Mouse (Mus musculus) stomach, embryonic 16.5 days (tissue): Measurements from ENCODE around the gene Ncapg. TPM values are rescaled to one million over a fixed set of nuclear protein-coding genes. Genes with fewer than 3 reads are reported as not detected.
A peak's percentile ranks its signal among the peaks of the same experiment; 100 is the strongest.
"Not testable (repeated sequence)": the region's sequence is repeated elsewhere in the genome, so short reads cannot be mapped to it uniquely, and the experiment has no call there.

Source experiments
- ATAC-seq: fragments of 200-750 bp; cut with Nextera tagmentation; 2 replicates; pipeline ENCODE4 v1.8.0; 2017; ENCODE audit warnings: moderate number of reproducible peaks, moderate TSS enrichment; ENCODE audit not compliant: insufficient read depth, low FRiP score
- H3K27ac ChIP-seq: fragments of 300-500 bp; sonication (generic); 2 replicates; pipeline ENCODE4 v1.5.1; 2014; ENCODE audit warnings: low read length
- H3K27me3 ChIP-seq: fragments of 300-500 bp; sonication (generic); 2 replicates; pipeline ENCODE4 v1.6.1; 2014; ENCODE audit warnings: low read length, control low read depth, mixed read lengths; ENCODE audit not compliant: control insufficient read depth, insufficient read depth
- H3K36me3 ChIP-seq: fragments of 300-500 bp; sonication (generic); 2 replicates; pipeline ENCODE4 v1.6.1; 2014; ENCODE audit warnings: low read length; ENCODE audit not compliant: control insufficient read depth, insufficient read depth
- H3K4me1 ChIP-seq: fragments of 300-500 bp; sonication (generic); 2 replicates; pipeline ENCODE4 v1.6.1; 2014; ENCODE audit warnings: low read length, control low read depth, mixed read lengths; ENCODE audit not compliant: control insufficient read depth, insufficient read depth
- H3K4me2 ChIP-seq: fragments of 300-500 bp; sonication (generic); 2 replicates; pipeline ENCODE4 v1.6.1; 2014; ENCODE audit warnings: low read depth, low read length, mixed read lengths
- H3K4me3 ChIP-seq: fragments of 300-500 bp; sonication (generic); replicated peaks from 2 replicates; pipeline ENCODE4 v1.5.1; 2014; ENCODE audit warnings: mild to moderate bottlenecking, low read length
- H3K9ac ChIP-seq: fragments of 300-500 bp; sonication (generic); 2 replicates; pipeline ENCODE4 v1.6.1; 2014; ENCODE audit warnings: low read length
- H3K9me3 ChIP-seq: fragments of 300-500 bp; sonication (generic); replicated peaks from 2 replicates; pipeline ENCODE4 v1.6.1; 2016; ENCODE audit warnings: low read length, control low read depth; ENCODE audit not compliant: control insufficient read depth
- WGBS: fragments of 180-500 bp; shearing (Covaris S2); extraction: QIAGEN DNeasy Blood & Tissue Kit; methylation state at CpG from one replicate; pipeline ENCODE4 v1.1.7; 2014; 5-methylcytosine and 5-hydroxymethylcytosine counted together
- polyA plus RNA-seq: library from polyadenylated mRNA; unstranded; fragments of >200 nt; fragmentation: Nextera tagmentation; extraction: Ambion mirVana; gene quantifications from 2 replicates; pipeline ENCODE4 v1.2.1, GENCODE M21; 2015

The Ncapg gene
- polyA plus RNA-seq, 1 experiment from 2014 or later: 44.2 TPM

GRCm38 (mm10) chr5:45658406-45658805, 11.3 kb upstream of the Ncapg start:
- H3K4me3 ChIP-seq, H3K36me3 ChIP-seq, H3K4me1 ChIP-seq, H3K27ac ChIP-seq, H3K9me3 ChIP-seq, H3K9ac ChIP-seq, H3K27me3 ChIP-seq, H3K4me2 ChIP-seq, ATAC-seq: not testable (repeated sequence)
- WGBS: 95% methylated on average over 13 of the region's 13 CpGs

DNA sequence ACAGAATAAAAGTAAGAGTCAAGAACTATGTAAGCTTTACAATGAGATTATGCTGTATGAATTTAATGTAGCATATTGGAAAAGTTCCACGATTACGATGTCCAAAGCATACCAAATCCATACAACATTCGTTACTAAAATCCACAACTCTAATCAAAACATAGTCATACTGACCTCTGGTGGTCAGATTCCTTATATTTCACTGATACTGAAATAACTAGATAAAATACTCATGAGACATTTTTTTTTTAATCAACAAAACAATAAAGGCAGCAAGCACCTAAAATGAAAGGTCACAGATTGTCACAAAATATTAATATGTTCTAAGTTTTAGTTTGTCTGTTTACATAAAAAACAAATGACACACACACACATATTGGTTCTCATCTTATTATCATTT, 1.4 kb upstream of the Ncapg start:
- Histone ChIP-seq H3K4me1 (peaks cover 12% of the 10 kb centered on the region), H3K4me3 (no peak overlapping the region), H3K27me3 (no peaks in the 10 kb centered on the region), H3K36me3 (no peaks in the 10 kb centered on the region), H3K4me2 (peak overlapping the region; percentile 76), H3K9me3 (no peaks in the 10 kb centered on the region), H3K27ac (no peak overlapping the region), H3K9ac (no peak overlapping the region)
- ATAC-seq: no peak
- 18% methylated on average over 3 of the region's 3 CpGs for WGBS

GRCm38 (mm10) chr5:45668831-45669230, 888 bp upstream of the Ncapg start:
- peak overlapping the region; percentile 81 for H3K9ac ChIP-seq
- H3K27ac ChIP-seq: peak overlapping the region; percentile 80; the same call in 1 of the 2 replicates
- under 1% methylated on average over 3 of the region's 3 CpGs for WGBS
- H3K36me3 ChIP-seq: no peaks in the 10 kb centered on the region
- ATAC-seq: no peak
- H3K9me3 ChIP-seq: no peaks in the 10 kb centered on the region
- peaks cover 12% of the 10 kb centered on the region for H3K4me1 ChIP-seq
- peak overlapping the region; percentile 87 for H3K4me3 ChIP-seq
- H3K4me2 ChIP-seq: peak overlapping the region; percentile 76
- H3K27me3 ChIP-seq: no peaks in the 10 kb centered on the region

DNA sequence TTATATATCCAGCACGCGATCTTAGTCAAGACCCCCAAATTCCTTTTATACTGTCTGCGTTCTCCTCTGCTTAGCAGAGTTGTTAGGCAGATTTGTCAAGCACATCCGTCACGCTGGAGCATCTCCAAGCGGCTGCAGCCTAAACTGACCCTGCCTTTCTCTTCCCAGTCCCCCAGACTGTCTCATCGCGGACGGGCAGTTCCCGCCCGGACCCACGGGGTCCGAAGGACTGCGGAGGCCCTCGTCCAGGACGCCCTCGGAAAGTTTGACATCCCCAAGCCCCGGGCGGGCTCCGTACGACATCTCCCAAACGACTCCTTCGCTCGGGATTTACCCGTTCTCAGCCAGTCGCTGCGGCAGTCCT, 503 bp upstream of the Ncapg start:
- peak; percentile 56; the same call in 1 of the 2 replicates for ATAC-seq
- Histone ChIP-seq H3K9me3 (no peaks in the 10 kb centered on the region), H3K27me3 (no peaks in the 10 kb centered on the region), H3K4me1 (peaks cover 12% of the 10 kb centered on the region), H3K36me3 (no peaks in the 10 kb centered on the region), H3K27ac (peak overlapping the region; percentile 80), H3K9ac (peak overlapping the region; percentile 81), H3K4me2 (peak overlapping the region; percentile 76), H3K4me3 (peak overlapping the region; percentile 87)
- 1% methylated on average over 27 of the region's 27 CpGs for WGBS

- Histone ChIP-seq H3K36me3 (no peaks in the 10 kb centered on the region), H3K4me2 (peak overlapping the region; percentile 72), H3K27ac (peak overlapping the region; percentile 87), H3K9ac (peak overlapping the region; percentile 91), H3K27me3 (no peaks in the 10 kb centered on the region), H3K4me3 (peak overlapping the region; percentile 87), H3K9me3 (no peaks in the 10 kb centered on the region), H3K4me1 (peaks cover 12% of the 10 kb centered on the region)
- no peak for ATAC-seq
- WGBS: under 1% methylated on average over 13 of the region's 13 CpGs
Observed at GRCm38 (mm10) chr5:45670280-45670670, 556 bp downstream of the Ncapg start.

DNA sequence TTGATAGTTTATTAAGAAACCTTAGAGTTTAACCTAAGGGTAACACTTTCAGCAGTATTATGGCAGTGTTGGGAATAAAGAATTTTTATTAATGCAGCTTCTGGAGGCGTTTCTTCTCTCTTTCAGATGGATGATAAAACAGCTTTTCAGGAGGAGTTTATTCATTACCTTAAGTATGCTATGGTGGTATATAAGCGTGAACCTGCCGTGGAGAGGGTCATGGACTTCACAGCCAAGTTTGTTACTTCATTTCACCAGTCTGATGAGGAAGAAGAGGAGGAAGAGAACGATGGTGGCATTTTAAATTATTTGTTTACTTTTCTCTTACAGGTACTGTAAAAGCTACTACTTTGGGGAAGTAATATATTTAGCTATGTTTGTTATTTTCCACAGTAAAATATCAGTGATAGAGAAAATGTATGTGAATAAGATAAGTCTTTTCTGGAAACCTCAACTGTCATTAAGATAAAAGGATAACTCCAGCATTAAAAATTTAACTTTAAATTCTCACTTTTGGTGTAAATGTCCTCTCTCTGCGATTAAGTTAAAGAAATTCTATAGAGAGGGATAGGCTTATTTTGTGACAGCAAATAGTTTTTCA, 1.3 kb downstream of the Ncapg start:
- H3K4me2 ChIP-seq: peak overlapping the region; percentile 72
- H3K27me3 ChIP-seq: no peaks in the 10 kb centered on the region
- peaks cover 12% of the 10 kb centered on the region for H3K4me1 ChIP-seq
- H3K9ac ChIP-seq: no peak overlapping the region
- no peaks in the 10 kb centered on the region for H3K9me3 ChIP-seq
- H3K4me3 ChIP-seq: peak overlapping the region; percentile 87
- H3K36me3 ChIP-seq: no peaks in the 10 kb centered on the region
- no peak for ATAC-seq
- WGBS: 40% methylated on average over 5 of the region's 5 CpGs
- no peak overlapping the region for H3K27ac ChIP-seq

- peaks cover 4% of the 10 kb centered on the region; the same call in 1 of the 2 replicates for H3K36me3 ChIP-seq
- H3K27ac ChIP-seq: no peak overlapping the region
- H3K4me3 ChIP-seq: no peak overlapping the region
- H3K4me1 ChIP-seq: peaks cover 8% of the 10 kb centered on the region; the same call in 1 of the 2 replicates
- no peak for ATAC-seq
- 93% methylated on average over 1 of the region's 1 CpGs for WGBS
- H3K9ac ChIP-seq: no peak overlapping the region
- H3K9me3 ChIP-seq: no peaks in the 10 kb centered on the region
- no peaks in the 10 kb centered on the region for H3K27me3 ChIP-seq
- H3K4me2 ChIP-seq: no peak overlapping the region
Observed at GRCm38 (mm10) chr5:45675032-45675431, 5.3 kb downstream of the Ncapg start.

GRCm38 (mm10) chr5:45677639-45678038, 7.9 kb downstream of the Ncapg start:
- Histone ChIP-seq H3K4me2 (no peak overlapping the region), H3K36me3 (peaks cover 4% of the 10 kb centered on the region; the same call in 1 of the 2 replicates), H3K9me3 (no peaks in the 10 kb centered on the region), H3K9ac (no peak overlapping the region), H3K4me1 (no peaks in the 10 kb centered on the region), H3K4me3 (no peak overlapping the region), H3K27me3 (no peaks in the 10 kb centered on the region), H3K27ac (no peak overlapping the region)
- WGBS: 73% methylated on average over 4 of the region's 4 CpGs
- no peak for ATAC-seq

DNA sequence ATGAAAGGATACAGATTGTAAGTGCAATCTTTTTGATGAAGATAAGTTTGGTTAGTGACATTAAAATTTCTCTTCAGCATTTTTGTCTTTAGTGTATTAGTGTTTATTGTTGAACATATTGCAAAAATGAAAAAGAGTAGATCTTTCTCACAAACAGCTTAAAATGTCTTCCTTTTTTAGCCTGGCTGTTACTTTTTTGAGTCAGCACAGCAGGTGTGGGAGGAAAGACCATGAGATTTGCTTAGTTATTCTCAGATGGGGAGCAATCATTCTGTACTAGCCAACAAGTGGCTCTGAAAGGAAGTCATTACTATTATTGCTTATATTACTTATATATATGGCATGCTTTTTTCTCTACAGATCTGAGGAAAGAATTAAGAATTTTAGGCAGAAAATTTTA, 10.2 kb downstream of the Ncapg start:
- Histone ChIP-seq H3K36me3 (peaks cover 4% of the 10 kb centered on the region; the same call in 1 of the 2 replicates), H3K4me3 (no peak overlapping the region)

More for the DNA sequence above, 10.2 kb downstream of the Ncapg start:
- Histone ChIP-seq H3K4me2 (no peak overlapping the region), H3K9ac (no peak overlapping the region), H3K4me1 (no peaks in the 10 kb centered on the region), H3K27ac (no peak overlapping the region), H3K27me3 (no peaks in the 10 kb centered on the region), H3K9me3 (no peaks in the 10 kb centered on the region)
- no peak for ATAC-seq
